Mouse (Mus musculus) brown adipose tissue, adult 24 weeks (tissue): ENCODE results near the gene Mvk. TPM values are rescaled to one million over a fixed set of nuclear protein-coding genes. Genes with fewer than 3 reads are reported as not detected.

Source experiments
- polyA plus RNA-seq: library from polyadenylated mRNA; stranded (reverse); fragments of >200 nt; gene quantifications from 2 replicates; pipeline ENCODE4 v1.2.4, GENCODE M21; 2012; ENCODE audit not compliant: missing spikeins, insufficient read depth, insufficient read length

The Mvk gene
- polyA plus RNA-seq, 1 experiment, result 23.4 TPM

Other genes starting within 250 kb of the Mvk start
- gene Foxn4, start 170.5 kb upstream of the Mvk start, polyA plus RNA-seq, result not detected in 2 replicates
- not detected in 2 replicates for gene Myo1h, start 155.1 kb upstream of the Mvk start, polyA plus RNA-seq
- 21.5 and 25.5 TPM in 2 replicates for gene Kctd10, start 63.8 kb upstream of the Mvk start, polyA plus RNA-seq
- gene Ube3b, start 63.7 kb upstream of the Mvk start, polyA plus RNA-seq, result 47.6 and 51.4 TPM in 2 replicates
- gene Mmab, start 209 bp upstream of the Mvk start, polyA plus RNA-seq, result 32.1 and 36.7 TPM in 2 replicates
- 1.8 and 2.7 TPM in 2 replicates for gene Fam222a, start 123.7 kb downstream of the Mvk start, polyA plus RNA-seq
- gene Trpv4, start 214.2 kb downstream of the Mvk start, polyA plus RNA-seq, result 0.83 and 1.2 TPM in 2 replicates
- gene Gltp, start 246.7 kb downstream of the Mvk start, polyA plus RNA-seq, result 29.8 and 31.9 TPM in 2 replicates